Mouse (Mus musculus): ENCODE results near the gene Ctse.

- TF ChIP-seq POLR2A (IDR thresholded peaks at IDR 0.05; ENCODE audit: borderline replicate concordance, insufficient read depth, low read length) (no peak), CTCF (IDR thresholded peaks at IDR 0.05; ENCODE audit: borderline replicate concordance, insufficient read depth, low read depth, low read length) (no peak)
Observed at GRCm38 (mm10) chr1:131598905-131599304, 39.2 kb upstream of the Ctse start, which contains the start of gene Avpr1b.
